Mouse (Mus musculus): ENCODE data around the gene Zfhx2. TPM values are rescaled to one million over a fixed set of nuclear protein-coding genes. Genes with fewer than 3 reads are reported as not detected.
A peak's percentile ranks its signal among the peaks of the same experiment; 100 is the strongest.

The Zfhx2 gene
- total RNA-seq, 1 experiment, result 9.4 TPM

GRCm38 (mm10) chr14:55122359-55122758 is 30.2 kb upstream of the Zfhx2 start:
- Histone ChIP-seq H3K27ac (ENCODE audit: insufficient read depth, low read depth, low read length, poor library complexity, severe bottlenecking) (no peak overlapping the region), H3K4me1 (ENCODE audit: control insufficient read depth in 2 of 2, insufficient read depth in 2 of 2, low read length in 2 of 2, poor library complexity in 1 of 2) (peaks cover 0 to 2% of the 10 kb centered on the region in 2 experiments; a peak in 1 of 4 replicates), H3K9ac (ENCODE audit: insufficient read depth, low read depth, low read length, poor library complexity, severe bottlenecking) (no peak overlapping the region), H3K36me3 (ENCODE audit: control insufficient read depth, insufficient read depth, low read length, poor library complexity, severe bottlenecking) (no peaks in the 10 kb centered on the region), H3K4me3 (ENCODE audit: insufficient read depth in 1 of 2, low read depth in 1 of 2, low read length in 2 of 2, poor library complexity in 1 of 2, severe bottlenecking in 1 of 2) (no peak overlapping the region), H3K9me3 (ENCODE audit: control insufficient read depth, insufficient read depth, low read depth, low read length) (no peaks in the 10 kb centered on the region)
- DNase-seq (ENCODE audit: low read depth, low spot score), result no peak
- in situ Hi-C loops (cut with MboI; ENCODE audit: low sequenced_read_pairs in 2 of 2, unreplicated experiment in 2 of 2), result loop anchor here in 1 of 2 experiments (10.0 kb wide), 1 partner anchor 312 kb away; no protein-coding TSS in a partner anchor
- TF ChIP-seq MAFK (IDR thresholded peaks at IDR 0.05; ENCODE audit: insufficient read depth, low read depth, low read length) (no peak), HCFC1 (IDR thresholded peaks at IDR 0.05; ENCODE audit: borderline replicate concordance, insufficient read depth, low read length) (no peak), ZC3H11A (IDR thresholded peaks at IDR 0.05; ENCODE audit: borderline replicate concordance, low read depth, low read length) (no peak), ZNF384 (IDR thresholded peaks at IDR 0.05; ENCODE audit: low read depth, low read length) (no peak), CHD2 (IDR thresholded peaks at IDR 0.05; ENCODE audit: low read depth, low read length) (no peak)

GRCm38 (mm10) chr14:55121947-55122346 is 29.8 kb upstream of the Zfhx2 start:
- Histone ChIP-seq H3K9me3 (ENCODE audit: control insufficient read depth, insufficient read depth, low read depth, low read length) (no peaks in the 10 kb centered on the region), H3K4me1 (ENCODE audit: control insufficient read depth in 2 of 2, insufficient read depth in 2 of 2, low read length in 2 of 2, poor library complexity in 1 of 2) (peaks cover 0 to 4% of the 10 kb centered on the region in 2 experiments; a peak in 1 of 4 replicates), H3K9ac (ENCODE audit: insufficient read depth, low read depth, low read length, poor library complexity, severe bottlenecking) (no peak overlapping the region), H3K27ac (ENCODE audit: insufficient read depth, low read depth, low read length, poor library complexity, severe bottlenecking) (no peak overlapping the region), H3K36me3 (ENCODE audit: control insufficient read depth, insufficient read depth, low read length, poor library complexity, severe bottlenecking) (no peaks in the 10 kb centered on the region), H3K4me3 (ENCODE audit: insufficient read depth in 1 of 2, low read depth in 1 of 2, low read length in 2 of 2, poor library complexity in 1 of 2, severe bottlenecking in 1 of 2) (no peak overlapping the region)
- in situ Hi-C loops (cut with MboI; ENCODE audit: low sequenced_read_pairs in 2 of 2, unreplicated experiment in 2 of 2), result loop anchor here in 1 of 2 experiments (10.0 kb wide), 1 partner anchor 313 kb away; no protein-coding TSS in a partner anchor
- no peak for DNase-seq (ENCODE audit: low read depth, low spot score)
- 0 out of 2 replicates have a peak, but pooled peaks have one; percentile 21 for TF ChIP-seq HCFC1 (IDR thresholded peaks at IDR 0.05; ENCODE audit: borderline replicate concordance, insufficient read depth, low read length)
- TF ChIP-seq ZC3H11A (IDR thresholded peaks at IDR 0.05; ENCODE audit: borderline replicate concordance, low read depth, low read length), result peak; percentile 88; the same call in 1 of the 2 replicates
- TF ChIP-seq ZNF384 (IDR thresholded peaks at IDR 0.05; ENCODE audit: low read depth, low read length), result no peak

- H3K9ac ChIP-seq (ENCODE audit: insufficient read depth, low read depth, low read length, poor library complexity, severe bottlenecking), result no peak overlapping the region
- no peak for DNase-seq (ENCODE audit: low read depth, low spot score)
- peak; percentile 60; the same call in 1 of the 2 replicates for TF ChIP-seq ZC3H11A (IDR thresholded peaks at IDR 0.05; ENCODE audit: borderline replicate concordance, low read depth, low read length)
- no peak for TF ChIP-seq MAFK (IDR thresholded peaks at IDR 0.05; ENCODE audit: insufficient read depth, low read depth, low read length)
- H3K4me1 ChIP-seq (ENCODE audit: control insufficient read depth in 2 of 2, insufficient read depth in 2 of 2, low read length in 2 of 2, poor library complexity in 1 of 2), result peaks cover 0 to 5% of the 10 kb centered on the region in 2 experiments; a peak in 1 of 4 replicates
- H3K36me3 ChIP-seq (ENCODE audit: control insufficient read depth, insufficient read depth, low read length, poor library complexity, severe bottlenecking), result no peaks in the 10 kb centered on the region
- in situ Hi-C loops (cut with MboI; ENCODE audit: low sequenced_read_pairs in 2 of 2, unreplicated experiment in 2 of 2), result loop anchor here in 1 of 2 experiments (10.0 kb wide), 1 partner anchor 315 kb away; no protein-coding TSS in a partner anchor
- H3K9me3 ChIP-seq (ENCODE audit: control insufficient read depth, insufficient read depth, low read depth, low read length), result no peaks in the 10 kb centered on the region
- no peak overlapping the region for H3K27ac ChIP-seq (ENCODE audit: insufficient read depth, low read depth, low read length, poor library complexity, severe bottlenecking)
- no peak overlapping the region for H3K4me3 ChIP-seq (ENCODE audit: insufficient read depth in 1 of 2, low read depth in 1 of 2, low read length in 2 of 2, poor library complexity in 1 of 2, severe bottlenecking in 1 of 2)
These were observed 27.5 kb upstream of the Zfhx2 start for GRCm38 (mm10) chr14:55119421-55120134.

- peaks cover 5 to 10% of the 10 kb centered on the region in 2 experiments; a peak in 3 of 4 replicates for H3K4me1 ChIP-seq (ENCODE audit: control insufficient read depth in 2 of 2, insufficient read depth in 2 of 2, low read length in 2 of 2, poor library complexity in 1 of 2)
- H3K4me3 ChIP-seq (ENCODE audit: insufficient read depth in 1 of 2, low read depth in 1 of 2, low read length in 2 of 2, poor library complexity in 1 of 2, severe bottlenecking in 1 of 2), result no peak overlapping the region
- H3K27ac ChIP-seq (ENCODE audit: insufficient read depth, low read depth, low read length, poor library complexity, severe bottlenecking), result no peak overlapping the region
- DNase-seq (ENCODE audit: low read depth, low spot score), result no peak
- TF ChIP-seq MAFK (IDR thresholded peaks at IDR 0.05; ENCODE audit: insufficient read depth, low read depth, low read length) (no peak), ZNF384 (IDR thresholded peaks at IDR 0.05; ENCODE audit: low read depth, low read length) (no peak), ZC3H11A (IDR thresholded peaks at IDR 0.05; ENCODE audit: borderline replicate concordance, low read depth, low read length) (no peak), CHD2 (IDR thresholded peaks at IDR 0.05; ENCODE audit: low read depth, low read length) (no peak), HCFC1 (IDR thresholded peaks at IDR 0.05; ENCODE audit: borderline replicate concordance, insufficient read depth, low read length) (no peak)
- H3K9ac ChIP-seq (ENCODE audit: insufficient read depth, low read depth, low read length, poor library complexity, severe bottlenecking), result no peak overlapping the region
- in situ Hi-C loops (cut with MboI; ENCODE audit: low sequenced_read_pairs in 2 of 2, unreplicated experiment in 2 of 2), result no loop called here
- no peaks in the 10 kb centered on the region for H3K9me3 ChIP-seq (ENCODE audit: control insufficient read depth, insufficient read depth, low read depth, low read length)
- no peaks in the 10 kb centered on the region for H3K36me3 ChIP-seq (ENCODE audit: control insufficient read depth, insufficient read depth, low read length, poor library complexity, severe bottlenecking)
These were observed 26.7 kb upstream of the Zfhx2 start for GRCm38 (mm10) chr14:55118852-55119251.

Measured in ES-E14 (cell line).